Mouse (Mus musculus) heart, postnatal 0 days (tissue): ENCODE results near the gene Igfbp6.

Source experiments
- CTCF ChIP-seq: IDR thresholded peaks from 2 replicates; pipeline ENCODE4 v1.5.1; 2016; ENCODE audit warnings: antibody characterized with exemption, control low read depth, low read depth
- EP300 ChIP-seq: IDR thresholded peaks from 2 replicates; pipeline ENCODE4 v1.6.1; 2016; ENCODE audit warnings: antibody characterized with exemption, low read depth

GRCm38 (mm10) chr15:102146882-102147281 is 2.7 kb downstream of the Igfbp6 start:
- TF ChIP-seq CTCF, result peak; percentile 83
- no peak for TF ChIP-seq EP300
